Mouse (Mus musculus): Measurements from ENCODE around the gene Vps9d1.

GRCm38 (mm10) chr8:123215430-123215829 lies 38.7 kb downstream of the Vps9d1 start:
- no peak for TF ChIP-seq CTCF (IDR thresholded peaks at IDR 0.05; ENCODE audit: extremely low read depth, insufficient read depth, low read length)
- TF ChIP-seq POLR2A (IDR thresholded peaks at IDR 0.05; ENCODE audit: extremely low read depth, insufficient read depth, low read length) = no peak

All from cortical plate, adult 2 months (tissue).